Mouse (Mus musculus) spleen, adult 2 months (tissue): ENCODE measurements around the gene Mat2a. TPM values are rescaled to one million over a fixed set of nuclear protein-coding genes. Genes with fewer than 3 reads are reported as not detected.
A peak's percentile ranks its signal among the peaks of the same experiment; 100 is the strongest.

Experiments
- DNase-seq, 2 experiments: peaks; one replicate each; pipeline versions ENCODE4 v3.0.0 to v3.0.0-alpha.2; 2012 to 2021; ENCODE audit warnings: low spot score in 2 of 2, low read depth in 1 of 2
- H3K27ac ChIP-seq: fragments of 200-500 bp; 2 replicates; pipeline ENCODE4 v1.5.1; 2012; ENCODE audit warnings: low read length, inconsistent platforms; ENCODE audit not compliant: insufficient read depth
- H3K27me3 ChIP-seq: fragments of 200-500 bp; 2 replicates; pipeline ENCODE4 v1.6.1; 2012; ENCODE audit warnings: mild to moderate bottlenecking, moderate library complexity, low read length, inconsistent platforms; ENCODE audit not compliant: control insufficient read depth, insufficient read depth
- H3K36me3 ChIP-seq: fragments of 200-500 bp; 2 replicates; pipeline ENCODE4 v1.6.1; 2012; ENCODE audit warnings: mild to moderate bottlenecking, low read length, inconsistent platforms; ENCODE audit not compliant: control insufficient read depth, insufficient read depth
- H3K4me1 ChIP-seq: fragments of 200-500 bp; 2 replicates; pipeline ENCODE4 v1.6.1; 2011; ENCODE audit warnings: inconsistent platforms; ENCODE audit not compliant: control insufficient read depth, insufficient read depth, insufficient read length
- H3K4me3 ChIP-seq: fragments of 200-500 bp; 2 replicates; pipeline ENCODE4 v1.5.1; 2011; ENCODE audit warnings: mild to moderate bottlenecking, inconsistent platforms; ENCODE audit not compliant: insufficient read depth, insufficient read length; ENCODE audit errors: extremely low read depth
- CTCF ChIP-seq: fragments of 200-500 bp; IDR thresholded peaks from 2 replicates; pipeline ENCODE4 v1.5.1; 2011; ENCODE audit warnings: mild to moderate bottlenecking, inconsistent platforms; ENCODE audit not compliant: insufficient read depth, insufficient read length, insufficient replicate concordance; ENCODE audit errors: extremely low read depth
- POLR2A ChIP-seq: fragments of 200-500 bp; IDR thresholded peaks from 2 replicates; pipeline ENCODE4 v1.6.1; 2011; ENCODE audit warnings: low read depth, low read length, inconsistent platforms
- WGBS: fragments of 180-500 bp; shearing (Covaris S2); methylation state at CpG from one replicate; pipeline ENCODE4 v1.1.7; 2018; 5-methylcytosine and 5-hydroxymethylcytosine counted together
- polyA plus RNA-seq: library from polyadenylated mRNA; depleted of rRNA; stranded (reverse); fragments of >200 nt; gene quantifications from 2 replicates; pipeline ENCODE4 v1.2.3, GENCODE M21; 2012

Gene Mat2a
- polyA plus RNA-seq, 1 experiment: 45.0 TPM

- H3K27ac ChIP-seq: no peak overlapping the region
- no peak overlapping the region for H3K4me3 ChIP-seq
- TF ChIP-seq POLR2A (no peak), CTCF (peak; percentile 89; the same call in 1 of the 2 replicates)
Observed at GRCm38 (mm10) chr6:72407119-72407518, 32.2 kb downstream of the Mat2a start.

DNA sequence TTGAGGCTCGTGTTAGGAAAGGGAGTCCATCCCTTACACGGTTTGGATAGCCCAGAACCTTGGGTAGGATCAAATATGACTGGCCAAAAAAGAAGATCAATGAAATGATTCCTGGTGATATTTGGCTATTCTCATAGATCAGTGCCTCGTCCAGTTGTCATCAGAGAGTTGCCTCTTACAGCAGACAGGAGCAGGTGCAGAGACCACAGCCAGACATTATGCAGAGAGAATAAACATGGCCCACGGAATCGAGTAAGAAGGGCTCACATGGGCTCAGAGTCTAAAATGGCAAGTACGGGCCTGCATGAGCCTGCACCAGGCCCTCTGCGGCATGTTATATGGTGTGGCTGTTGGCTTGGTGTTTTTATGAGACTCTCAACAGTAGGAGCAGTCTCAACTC is 34.0 kb downstream of the Mat2a start:
- 86% methylated on average over 7 of the region's 7 CpGs for WGBS
- TF ChIP-seq POLR2A (no peak), CTCF (no peak)
- H3K27ac ChIP-seq: no peak overlapping the region
- H3K27me3 ChIP-seq: no peaks in the 10 kb centered on the region
- H3K4me3 ChIP-seq: no peak overlapping the region
- no peaks in the 10 kb centered on the region for H3K36me3 ChIP-seq
- H3K4me1 ChIP-seq: 0 out of 2 replicates have a peak, but pooled peaks cover under 1% of the 10 kb centered on the region
- DNase-seq: no peak

More at GRCm38 (mm10) chr6:72407119-72407518, 32.2 kb downstream of the Mat2a start:
- H3K36me3 ChIP-seq: no peaks in the 10 kb centered on the region
- H3K27me3 ChIP-seq: no peaks in the 10 kb centered on the region
- peak; percentile 74 to 76 for DNase-seq
- whole genome bisulfite sequencing: 2% methylated on average over 5 of the region's 5 CpGs
- H3K4me1 ChIP-seq: peaks cover 6% of the 10 kb centered on the region; the same call in 1 of the 2 replicates

DNA sequence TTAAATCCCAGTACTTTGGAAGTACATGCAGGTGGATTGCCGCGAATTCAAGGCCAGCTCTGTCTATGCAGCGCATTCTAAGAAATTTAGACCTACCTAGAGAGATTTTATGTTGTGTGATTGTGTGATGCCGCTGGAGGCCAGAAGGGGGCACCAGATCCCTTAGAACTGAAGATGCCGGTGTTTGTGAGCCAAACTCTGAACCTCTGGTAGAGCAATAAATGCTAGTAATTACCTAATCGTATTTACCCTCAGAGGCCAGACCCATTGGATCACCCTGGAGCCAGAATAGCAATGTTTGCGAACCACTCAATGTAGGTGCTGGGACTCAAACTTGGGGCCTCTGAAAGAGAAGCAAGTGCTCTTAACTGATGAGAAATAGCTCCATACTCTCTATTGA is 37.5 kb downstream of the Mat2a start:
- no peaks in the 10 kb centered on the region for H3K27me3 ChIP-seq
- peak; percentile 62; the same call in 1 of the 2 replicates for TF ChIP-seq CTCF
- TF ChIP-seq POLR2A: no peak
- no peaks in the 10 kb centered on the region for H3K36me3 ChIP-seq
- H3K27ac ChIP-seq: no peak overlapping the region
- 16% methylated on average over 7 of the region's 7 CpGs for WGBS
- no peak overlapping the region for H3K4me3 ChIP-seq
- no peaks in the 10 kb centered on the region for H3K4me1 ChIP-seq
- DNase-seq: peak; percentile 54 to 73

DNA sequence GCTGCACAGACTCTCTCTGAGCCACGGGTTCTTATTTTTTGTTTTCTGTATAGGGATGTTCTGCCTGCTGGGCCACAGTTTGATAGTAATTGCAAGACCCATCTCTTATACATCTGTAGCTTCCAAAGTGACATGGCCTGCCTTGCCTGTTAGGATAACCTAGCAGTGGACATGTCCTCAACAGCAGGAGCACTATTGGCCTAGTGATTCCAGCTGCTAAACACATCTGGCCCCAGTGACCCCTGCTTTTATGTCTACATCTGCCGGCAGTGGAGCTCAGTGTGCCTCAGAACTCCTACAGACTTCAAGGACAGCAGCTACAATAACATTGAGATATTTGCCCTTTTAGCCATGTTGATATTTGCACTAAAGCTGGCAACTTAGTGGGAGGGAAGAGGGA is 39.4 kb downstream of the Mat2a start:
- H3K27me3 ChIP-seq: no peaks in the 10 kb centered on the region
- no peak for DNase-seq
- no peak for TF ChIP-seq CTCF
- no peak for TF ChIP-seq POLR2A
- no peaks in the 10 kb centered on the region for H3K36me3 ChIP-seq
- no peak overlapping the region for H3K4me3 ChIP-seq
- no peak overlapping the region for H3K27ac ChIP-seq
- 87% methylated on average over 2 of the region's 2 CpGs for WGBS
- H3K4me1 ChIP-seq: no peaks in the 10 kb centered on the region

- TF ChIP-seq POLR2A: no peak
- TF ChIP-seq CTCF: no peak
- no peak overlapping the region for H3K4me3 ChIP-seq
- no peaks in the 10 kb centered on the region for H3K36me3 ChIP-seq
- WGBS: 88% methylated on average over 10 of the region's 10 CpGs
- no peak overlapping the region for H3K27ac ChIP-seq
- DNase-seq: no peak
- no peaks in the 10 kb centered on the region for H3K27me3 ChIP-seq
- no peaks in the 10 kb centered on the region for H3K4me1 ChIP-seq
Observed at GRCm38 (mm10) chr6:72396837-72397251, 42.5 kb downstream of the Mat2a start.

GRCm38 (mm10) chr6:72392341-72392740 is 47.0 kb downstream of the Mat2a start:
- Histone ChIP-seq H3K36me3 (peaks cover 5% of the 10 kb centered on the region; the same call in 1 of the 2 replicates), H3K4me3 (no peak overlapping the region)
- 86% methylated on average over 5 of the region's 5 CpGs for WGBS

GRCm38 (mm10) chr6:72390795-72391521 is 48.4 kb downstream of the Mat2a start:
- peaks cover 6% of the 10 kb centered on the region; the same call in 1 of the 2 replicates for H3K36me3 ChIP-seq
- H3K4me3 ChIP-seq: no peak overlapping the region
- peaks cover 16% of the 10 kb centered on the region; the same call in 1 of the 2 replicates for H3K4me1 ChIP-seq
- DNase-seq: peak in 1 of 2 experiments; percentile 24
- 36% methylated on average over 12 of the region's 12 CpGs for WGBS
- no peak for TF ChIP-seq POLR2A
- TF ChIP-seq CTCF: no peak
- H3K27ac ChIP-seq: peak overlapping the region; percentile 99
- no peaks in the 10 kb centered on the region for H3K27me3 ChIP-seq

More at GRCm38 (mm10) chr6:72392341-72392740, 47.0 kb downstream of the Mat2a start:
- H3K27ac ChIP-seq: no peak overlapping the region
- no peak for TF ChIP-seq CTCF
- no peak for TF ChIP-seq POLR2A
- no peak for DNase-seq
- peaks cover 16% of the 10 kb centered on the region; the same call in 1 of the 2 replicates for H3K4me1 ChIP-seq
- no peaks in the 10 kb centered on the region for H3K27me3 ChIP-seq
